Mouse (Mus musculus) kidney, postnatal 14 days (tissue): ENCODE measurements around the gene Prkcg.
"Not testable (repeated sequence)": the region's sequence is repeated elsewhere in the genome, so short reads cannot be mapped to it uniquely, and the experiment has no call there.

Source experiments
- DNase-seq: peaks from one replicate; pipeline ENCODE4 v3.0.0; 2022; ENCODE audit warnings: mixed read lengths

The Prkcg gene

GRCm38 (mm10) chr7:3288976-3289970 lies at the start of gene Prkcg, which contains the start of gene Myadm:
Gene Prkcg, plus strand, starts transcription at chr7:3289179.
Gene Myadm, plus strand, starts transcription at chr7:3289080.
- peak; percentile 85 for DNase-seq

DNA sequence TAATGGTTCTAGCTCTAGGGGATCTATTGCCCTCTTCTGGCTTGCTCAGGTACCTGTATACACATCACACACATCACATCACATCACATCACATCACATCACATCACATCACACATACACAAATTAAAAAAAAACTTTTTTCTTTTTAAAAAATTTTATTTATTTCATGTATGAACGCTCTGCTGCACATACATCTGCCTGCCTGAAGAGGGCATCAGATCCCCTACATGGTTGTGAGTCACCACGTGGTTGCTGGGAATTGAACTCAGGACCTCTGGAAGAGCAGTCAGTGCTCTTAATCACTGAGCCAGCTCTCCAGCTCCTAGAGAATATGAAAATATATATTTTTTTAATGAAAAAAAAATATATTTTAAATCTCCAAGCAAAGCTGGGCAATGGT lies 49.8 kb upstream of the Prkcg start:
- DNase-seq: no peak

GRCm38 (mm10) chr7:3260701-3261100 lies 28.3 kb upstream of the Prkcg start:
- no peak for DNase-seq

DNA sequence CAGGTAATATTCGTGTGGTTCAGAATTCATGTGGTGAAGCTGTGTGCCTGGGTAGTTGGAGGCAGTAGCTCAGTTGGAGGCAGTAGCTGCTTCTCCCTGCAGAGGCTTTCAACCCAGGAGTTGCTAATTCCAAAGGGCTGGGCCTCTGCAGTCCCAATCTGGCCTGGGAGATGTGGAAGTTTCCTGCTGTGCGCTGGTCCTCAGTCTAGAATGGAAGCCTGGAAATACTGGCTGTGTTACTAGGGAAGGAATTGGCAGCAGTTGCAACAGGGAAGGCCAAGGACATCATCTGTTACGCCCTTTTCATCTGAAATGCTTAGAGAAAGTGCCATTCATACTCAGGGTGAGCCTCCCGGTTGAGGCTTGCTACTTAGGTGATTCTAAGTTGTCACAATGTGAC lies 27.5 kb upstream of the Prkcg start:
- DNase-seq: no peak

DNA sequence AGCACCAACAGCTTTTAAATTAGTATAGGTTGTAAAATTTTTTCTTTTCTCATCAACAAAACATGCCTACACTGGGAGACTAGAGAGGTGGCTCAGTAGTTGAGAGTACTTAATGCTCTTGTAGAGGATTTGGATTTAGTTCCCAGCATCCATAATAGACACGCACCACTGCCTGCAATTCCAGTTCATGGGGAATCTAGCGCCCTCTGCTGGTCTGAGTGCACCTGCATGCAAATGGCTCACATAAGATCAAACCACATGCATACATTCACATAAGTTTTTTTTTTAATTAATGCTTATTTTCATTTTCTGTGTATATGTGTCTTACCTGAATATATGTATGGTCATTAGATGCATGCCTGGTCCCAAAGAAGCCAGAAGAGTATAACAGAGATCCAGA lies 26.2 kb upstream of the Prkcg start:
- DNase-seq: peak; percentile 25

- no peak for DNase-seq
Observed at GRCm38 (mm10) chr7:3264390-3265022, 24.5 kb upstream of the Prkcg start.

DNA sequence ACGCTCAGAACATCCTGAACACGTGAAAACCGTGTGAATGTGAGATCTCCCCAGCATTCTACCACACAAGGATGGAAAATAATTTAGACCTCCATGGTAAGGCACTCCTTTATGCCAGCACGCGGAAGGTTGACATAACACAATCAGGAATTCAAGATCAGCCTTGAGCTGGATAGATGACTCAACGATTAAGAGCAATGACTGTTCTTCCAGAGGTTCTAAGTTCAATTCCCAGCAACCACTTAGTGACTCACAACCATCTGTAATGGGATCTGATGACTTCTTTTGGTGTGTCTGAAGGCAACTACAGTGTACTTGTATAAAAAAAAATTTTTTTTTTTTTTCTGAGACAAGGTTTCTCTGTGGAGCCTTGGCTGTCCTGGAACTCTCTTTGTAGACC lies 23.7 kb upstream of the Prkcg start:
- DNase-seq: no peak

DNA sequence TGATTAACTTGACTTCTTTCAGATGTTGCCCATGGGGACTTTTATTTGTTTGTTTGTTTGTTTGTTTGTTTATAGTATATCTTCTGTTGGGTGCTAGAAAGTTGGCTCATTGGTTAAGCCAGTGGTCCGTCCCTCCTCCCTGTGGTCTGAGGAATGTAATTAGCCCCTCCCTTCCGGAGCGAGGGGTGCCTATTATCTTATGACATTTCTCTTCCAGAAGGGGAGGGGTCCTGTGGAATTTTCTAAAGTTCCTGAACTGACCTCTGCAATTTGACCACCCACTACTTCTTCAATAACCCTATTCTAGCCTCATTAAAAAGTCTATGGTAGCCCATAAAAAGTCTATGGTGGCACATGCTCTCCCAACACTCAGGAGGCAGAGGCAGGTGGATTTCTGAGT lies 21.7 kb upstream of the Prkcg start:
- no peak for DNase-seq

DNA sequence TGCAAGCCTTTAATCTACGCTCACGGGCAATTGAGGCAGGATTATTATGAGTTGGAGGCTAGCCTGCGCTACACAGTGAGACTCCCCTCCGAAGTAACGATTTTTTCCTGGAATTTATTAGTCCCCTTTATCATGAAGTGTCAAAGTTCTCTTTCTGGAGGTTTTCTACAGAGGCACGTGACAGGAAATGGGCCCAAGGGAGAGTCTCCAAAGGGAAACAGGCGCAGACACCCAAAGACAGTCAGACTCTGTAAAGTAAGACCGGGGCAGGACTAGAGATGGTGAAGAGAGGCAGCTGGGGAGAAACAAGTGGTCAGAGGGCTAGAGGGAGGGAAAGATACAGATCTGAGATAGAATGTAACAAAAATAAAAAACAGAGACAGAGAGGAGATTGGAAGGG lies 21.1 kb upstream of the Prkcg start:
- no peak for DNase-seq

DNA sequence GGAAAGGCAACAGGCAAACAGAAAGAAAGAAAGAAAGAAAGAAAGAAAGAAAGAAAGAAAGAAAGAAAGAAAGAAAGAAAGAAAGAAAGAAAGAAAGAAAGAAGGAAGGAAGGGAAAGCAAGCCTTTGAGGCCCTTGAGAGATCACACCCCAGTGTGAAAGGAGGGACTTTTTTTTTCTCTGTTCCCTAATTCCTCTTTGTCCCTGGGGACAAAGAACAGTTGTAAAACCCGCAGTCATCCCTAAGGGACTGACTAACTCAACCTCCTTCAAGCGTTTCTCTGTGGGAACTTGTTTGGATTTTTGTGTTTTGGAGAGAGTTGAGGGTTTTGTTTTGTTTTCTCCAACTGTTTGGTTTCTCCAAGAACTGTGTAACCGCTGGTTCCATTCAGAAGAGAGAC lies 20.7 kb upstream of the Prkcg start:
- no peak for DNase-seq

DNA sequence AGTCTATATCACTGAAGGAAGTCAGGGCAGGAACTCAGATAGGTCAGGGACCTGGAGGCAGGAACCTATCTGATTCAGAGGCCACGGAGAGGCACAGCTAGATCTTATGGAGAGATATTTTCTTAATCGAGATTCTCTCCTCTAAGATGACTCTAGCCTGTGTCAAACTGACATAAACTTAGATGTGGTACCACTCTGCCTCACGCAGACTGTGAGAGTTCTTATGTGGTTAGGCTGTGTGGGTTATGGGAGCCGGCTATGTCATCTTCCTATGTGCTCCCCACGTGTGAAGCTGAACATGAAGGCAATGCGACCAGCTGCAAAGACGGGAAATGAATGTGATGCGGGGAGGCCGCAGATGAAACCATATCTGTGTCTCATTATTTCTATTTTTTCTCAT lies 16.8 kb upstream of the Prkcg start:
- no peak for DNase-seq

- peak; percentile 38 for DNase-seq
Observed at GRCm38 (mm10) chr7:3275455-3276170, 13.4 kb upstream of the Prkcg start.

DNA sequence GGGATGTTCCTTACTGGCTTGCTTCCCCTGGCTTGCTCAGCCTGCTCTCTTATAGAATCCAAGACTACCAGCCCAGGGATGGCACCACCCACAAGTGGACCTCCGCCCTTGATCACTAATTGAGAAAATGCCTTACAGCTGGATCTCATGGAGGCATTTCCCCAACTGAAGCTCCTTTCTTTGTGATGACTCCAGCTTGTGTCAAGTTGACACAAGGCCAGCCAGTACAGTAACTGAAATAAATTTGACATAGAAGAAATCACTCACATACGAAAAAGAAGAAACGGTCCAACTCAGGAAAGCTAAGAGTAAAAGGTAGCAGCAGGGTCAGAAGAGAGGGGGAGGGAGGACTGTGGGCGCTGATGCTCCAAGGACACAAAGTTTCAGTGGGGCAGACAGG lies 12.2 kb upstream of the Prkcg start:
- not testable (repeated sequence) for DNase-seq

DNA sequence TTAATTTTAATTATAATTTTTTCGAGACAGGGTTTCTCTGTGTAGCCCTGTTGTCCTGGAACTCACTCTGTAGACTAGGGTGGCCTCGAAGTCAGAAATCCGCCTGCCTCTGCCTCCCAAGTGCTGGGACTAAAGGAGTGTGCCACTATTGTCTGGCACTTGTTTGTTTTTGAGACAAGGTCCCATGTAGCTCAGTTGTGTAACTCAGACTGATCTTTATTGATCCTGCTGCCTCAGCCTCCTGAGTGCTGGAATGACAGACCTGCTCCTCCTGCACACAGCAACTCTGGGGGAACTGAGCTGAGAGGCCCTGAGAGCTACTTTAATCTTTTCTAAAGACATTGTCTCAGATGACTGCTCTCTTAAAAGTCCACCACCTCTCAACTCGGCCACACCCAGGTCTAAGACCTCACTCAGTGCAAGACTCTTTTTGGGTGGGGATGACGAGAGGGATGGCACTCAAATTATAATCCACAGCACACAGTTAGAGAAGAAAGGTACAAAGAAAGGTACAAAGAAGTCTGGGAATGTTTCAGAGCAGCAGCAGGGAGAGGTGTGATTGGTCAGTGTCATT lies 8.8 kb upstream of the Prkcg start:
- DNase-seq: no peak

DNA sequence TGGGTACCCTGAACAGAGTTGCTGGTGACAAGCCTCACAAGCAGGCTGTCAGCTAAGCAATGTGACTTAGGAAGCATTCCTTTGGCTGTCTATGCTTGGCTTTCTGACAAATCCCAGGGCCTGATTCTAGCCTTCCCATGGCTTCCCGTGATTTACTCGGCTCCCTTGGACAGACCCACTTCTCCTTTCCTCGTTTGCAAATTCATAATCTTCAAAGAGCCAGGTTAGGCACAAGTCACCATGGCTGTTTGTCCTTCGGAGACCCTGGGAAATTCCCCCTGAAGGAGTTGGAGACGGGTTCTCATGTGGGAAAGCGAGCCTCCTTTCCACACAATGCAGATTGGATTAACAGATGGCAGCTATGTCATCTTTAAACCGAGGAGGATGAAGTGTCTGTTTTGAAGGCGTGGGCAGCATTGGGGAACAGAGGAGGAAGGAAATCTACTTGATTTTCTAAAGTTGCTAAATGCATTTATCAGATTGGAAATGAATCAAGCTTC lies 8.3 kb upstream of the Prkcg start:
- DNase-seq: peak; percentile 42

DNA sequence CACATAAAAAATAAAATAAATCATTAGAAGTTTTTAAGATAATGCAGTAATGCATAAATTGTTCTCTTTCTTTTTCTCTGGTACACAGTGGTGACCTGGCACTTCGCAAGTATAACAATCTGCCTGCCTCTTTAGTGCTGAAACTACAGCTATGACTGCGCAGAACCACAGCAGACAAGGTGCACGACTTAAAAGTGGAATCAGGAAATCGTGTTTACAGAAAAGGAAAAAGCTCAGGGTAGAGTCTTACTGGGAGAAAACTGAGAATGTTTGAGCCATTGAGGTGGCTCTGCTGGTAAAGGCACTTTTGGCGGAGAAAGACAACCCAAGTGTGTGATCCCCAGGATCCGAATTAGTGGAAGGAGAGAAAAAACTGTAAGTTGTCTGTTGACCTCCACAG lies 7.2 kb upstream of the Prkcg start:
- DNase-seq: no peak

DNA sequence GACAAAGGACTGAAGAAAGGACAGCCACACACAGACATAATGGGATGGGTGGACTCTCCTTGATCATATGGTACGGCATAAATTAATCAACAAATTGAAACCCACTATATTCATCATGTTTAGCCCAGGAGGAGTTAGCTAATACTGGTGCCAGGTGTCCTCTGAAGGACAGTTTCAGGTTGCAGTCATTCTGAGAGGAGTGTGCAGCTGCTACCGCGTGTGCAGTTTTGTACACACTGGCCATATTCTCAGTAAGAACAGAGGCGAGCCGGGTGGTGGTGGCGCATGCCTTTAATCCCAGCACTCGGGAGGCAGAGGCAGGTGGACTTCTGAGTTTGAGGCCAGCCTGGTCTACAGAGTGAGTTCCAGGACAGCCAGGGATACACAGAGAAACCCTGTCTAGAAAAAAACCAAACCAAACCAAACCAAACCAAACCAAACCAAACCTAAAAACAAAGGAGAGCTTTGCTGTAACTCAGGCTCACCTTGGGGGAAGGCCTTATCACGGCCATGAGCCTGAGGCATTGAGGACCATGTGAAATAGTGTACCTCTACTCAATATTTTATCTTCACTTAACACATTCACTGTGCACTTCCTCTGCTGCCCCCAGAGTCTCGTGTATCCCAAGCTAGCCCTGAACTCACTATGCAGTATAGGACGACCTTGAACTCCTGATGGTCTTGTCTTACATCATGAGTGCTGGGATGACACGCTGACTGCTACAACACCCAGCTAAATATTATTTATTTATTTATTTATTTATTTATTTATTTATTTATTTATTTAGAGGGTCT lies 5.7 kb upstream of the Prkcg start:
- DNase-seq: no peak

- DNase-seq: no peak
Observed at GRCm38 (mm10) chr7:3284604-3285003, 4.4 kb upstream of the Prkcg start.

DNA sequence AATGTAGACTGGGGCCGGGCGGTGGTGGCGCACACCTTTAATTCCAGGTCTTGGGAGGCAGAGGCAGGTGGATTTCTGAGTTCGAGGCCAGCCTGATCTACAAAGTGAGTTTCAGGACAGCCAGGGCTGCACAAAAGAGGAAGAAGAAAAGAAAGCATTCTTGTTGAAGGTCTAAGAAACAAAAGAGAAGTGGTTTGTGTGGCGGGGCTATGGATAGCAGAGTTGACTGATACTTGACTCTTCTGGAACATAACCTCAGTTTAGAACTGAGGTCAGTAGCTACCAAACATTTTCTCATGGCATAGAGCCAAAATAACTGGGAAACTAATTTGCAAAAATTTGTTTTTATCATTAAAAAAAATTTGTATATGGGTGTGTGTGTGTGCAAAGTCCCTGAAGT lies 2.9 kb upstream of the Prkcg start:
- DNase-seq: no peak

- DNase-seq: no peak
Observed at GRCm38 (mm10) chr7:3287186-3287585, 1.8 kb upstream of the Prkcg start.

DNA sequence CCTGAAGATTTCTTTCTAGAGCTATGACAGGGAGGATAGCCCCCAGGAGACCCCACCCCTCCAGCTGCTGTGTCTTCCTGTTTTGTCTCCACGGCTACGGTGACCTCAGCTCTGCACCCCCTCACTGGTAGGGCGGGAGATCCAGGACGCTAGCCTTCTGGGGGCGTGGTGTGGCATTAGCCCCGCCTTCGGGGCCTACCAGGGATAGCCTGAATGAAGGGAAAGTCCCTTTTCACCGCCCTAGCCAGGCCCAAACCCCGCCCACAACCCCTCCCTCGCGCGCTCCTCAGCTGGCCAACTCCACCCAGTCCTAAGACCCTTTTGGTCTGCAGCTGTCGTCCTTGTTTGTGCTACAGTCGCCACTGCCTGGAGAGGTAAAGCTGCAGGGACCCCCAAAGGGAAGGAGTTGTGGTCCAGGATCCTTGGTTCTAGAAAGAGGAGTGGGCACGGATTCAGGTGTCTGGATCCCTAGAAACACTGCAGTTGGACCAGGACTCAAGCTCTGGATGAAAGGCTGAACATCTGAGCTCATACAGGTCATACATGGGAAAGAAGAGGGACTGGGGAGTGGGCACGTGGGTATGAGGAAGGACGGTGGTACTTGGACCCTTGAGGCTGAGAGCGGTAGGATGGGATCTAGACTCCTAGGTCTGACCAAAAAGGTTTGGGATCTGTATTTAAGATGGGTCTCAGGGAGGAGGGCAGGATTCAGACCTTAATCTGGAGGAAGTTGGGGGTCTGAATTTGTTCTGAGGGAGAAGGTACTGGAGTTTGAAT lies 1.5 kb downstream of the Prkcg start:
- DNase-seq: peak; percentile 97
